Mouse (Mus musculus) kidney, adult 2 months (tissue): ENCODE results near the gene Rpl22.

Experiments
- CTCF ChIP-seq: fragments of 200-500 bp; conservative IDR thresholded peaks from 2 replicates; pipeline ENCODE4 v1.5.1; 2011; ENCODE audit warnings: low read depth, mild to moderate bottlenecking, control low read depth, low read length, moderate library complexity, mixed read lengths; ENCODE audit not compliant: insufficient read depth, insufficient read length
- POLR2A ChIP-seq: fragments of 200-500 bp; IDR thresholded peaks from one replicate; pipeline ENCODE4 v1.6.1; 2011; ENCODE audit warnings: low read depth, low read length, control low read depth

DNA sequence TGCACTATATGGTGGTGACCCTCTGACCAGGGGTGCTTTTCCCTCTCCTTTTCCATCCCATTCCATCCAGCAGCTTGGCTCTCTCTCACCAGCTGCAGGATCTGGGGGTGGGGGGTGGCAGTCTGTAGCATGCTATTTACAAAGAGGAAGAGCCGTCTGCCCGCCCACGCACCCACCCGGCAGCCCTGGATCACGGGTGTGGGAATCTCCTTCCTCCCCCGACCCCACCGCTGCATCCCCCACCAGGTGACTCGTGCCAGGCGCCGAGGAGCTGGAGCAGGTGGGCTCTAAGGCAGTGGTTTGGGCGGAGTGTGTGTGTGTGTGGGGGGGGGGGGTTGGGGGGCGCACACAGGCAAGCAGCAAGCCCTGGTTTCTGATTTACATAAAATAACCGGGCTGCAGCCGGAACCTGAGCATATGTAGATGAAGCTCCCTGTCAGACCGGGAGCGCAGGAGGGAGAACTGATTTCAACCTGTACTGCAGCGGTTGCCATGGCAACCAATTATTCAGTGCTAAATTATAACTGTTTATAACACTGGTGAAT lies 24.4 kb downstream of the Rpl22 start:
- TF ChIP-seq POLR2A (no peak), CTCF (no peak)
